Mouse (Mus musculus) liver, embryonic 14.5 days (tissue): ENCODE data around the gene Atp2b4. TPM values are rescaled to one million over a fixed set of nuclear protein-coding genes. Genes with fewer than 3 reads are reported as not detected.

Source experiments
- ATAC-seq: fragments of 200-750 bp; cut with Nextera tagmentation; 2 replicates; pipeline ENCODE4 v1.8.0; 2017; ENCODE audit warnings: moderate number of reproducible peaks, mild to moderate bottlenecking, moderate library complexity; ENCODE audit not compliant: insufficient read depth
- DNase-seq, 3 experiments: peaks; one replicate each; pipeline ENCODE4 v3.0.0-alpha.2; 2012 to 2013; ENCODE audit warnings: low read depth in 3 of 3, low spot score in 3 of 3
- H3K27ac ChIP-seq: fragments of 300-500 bp; sonication (generic); 2 replicates; pipeline ENCODE4 v1.5.1; 2014; ENCODE audit warnings: moderate library complexity, mild to moderate bottlenecking, control low read depth, inconsistent platforms
- H3K27me3 ChIP-seq: fragments of 300-500 bp; sonication (generic); 2 replicates; pipeline ENCODE4 v1.6.1; 2014; ENCODE audit warnings: mild to moderate bottlenecking, low read length, moderate library complexity; ENCODE audit not compliant: control insufficient read depth, insufficient read depth
- H3K36me3 ChIP-seq: fragments of 300-500 bp; sonication (generic); replicated peaks from 2 replicates; pipeline ENCODE4 v1.6.1; 2014; ENCODE audit warnings: low read depth; ENCODE audit not compliant: control insufficient read depth, insufficient read depth
- H3K4me1 ChIP-seq, 2 experiments: fragments of 200-500 bp in 1 of 2; fragments of 300-500 bp in 1 of 2; sonication (generic) in 1 of 2; replicated peaks; 2 replicates each; pipeline ENCODE4 v1.6.1; 2012 to 2014; ENCODE audit warnings: antibody characterized with exemption in 1 of 2, inconsistent platforms in 1 of 2, low read length in 1 of 2; ENCODE audit not compliant: control insufficient read depth in 2 of 2, insufficient read depth in 2 of 2
- H3K4me2 ChIP-seq: fragments of 300-500 bp; sonication (generic); 2 replicates; pipeline ENCODE4 v1.6.1; 2014; ENCODE audit warnings: low read depth, mild to moderate bottlenecking, control low read depth, moderate library complexity
- H3K4me3 ChIP-seq, 2 experiments: fragments of 200-500 bp in 1 of 2; fragments of 300-500 bp in 1 of 2; sonication (generic) in 1 of 2; 2 replicates each; pipeline ENCODE4 v1.5.1; 2012 to 2014; ENCODE audit warnings: low read depth in 2 of 2, low read length in 2 of 2, mild to moderate bottlenecking in 2 of 2, control low read depth in 1 of 2, inconsistent platforms in 1 of 2, moderate library complexity in 1 of 2; ENCODE audit not compliant: insufficient read depth in 1 of 2
- H3K9ac ChIP-seq: fragments of 300-500 bp; sonication (generic); replicated peaks from 2 replicates; pipeline ENCODE4 v1.6.1; 2014; ENCODE audit warnings: mild to moderate bottlenecking, control low read depth, moderate library complexity
- H3K9me3 ChIP-seq: fragments of 300-500 bp; sonication (generic); 2 replicates; pipeline ENCODE4 v1.6.1; 2016; ENCODE audit warnings: low read length, mixed read lengths; ENCODE audit not compliant: control insufficient read depth
- CTCF ChIP-seq: IDR thresholded peaks from 2 replicates; pipeline ENCODE4 v1.5.1; 2016; ENCODE audit warnings: antibody characterized with exemption, low read depth, control low read depth
- EP300 ChIP-seq: IDR thresholded peaks from 2 replicates; pipeline ENCODE4 v1.6.1; 2016; ENCODE audit warnings: antibody characterized with exemption, low read depth
- WGBS: fragments of 180-500 bp; shearing (Covaris S2); extraction: QIAGEN DNeasy Blood & Tissue Kit; methylation state at CpG from one replicate; pipeline ENCODE4 v1.1.7; 2014; ENCODE audit not compliant: insufficient replicate concordance; 5-methylcytosine and 5-hydroxymethylcytosine counted together
- polyA plus RNA-seq, 2 experiments: library from polyadenylated mRNA; depleted of rRNA in 1 of 2; stranded (reverse) in 1 of 2; unstranded in 1 of 2; fragments of >200 nt; fragmentation: Nextera tagmentation in 1 of 2; extraction: Ambion mirVana in 1 of 2; gene quantifications; 2 replicates each; pipeline versions ENCODE4 v1.2.1 to v1.2.3; 2012 to 2014

Atp2b4 gene
- polyA plus RNA-seq, 2 experiments, result 16.5 to 33.1 TPM

DNA sequence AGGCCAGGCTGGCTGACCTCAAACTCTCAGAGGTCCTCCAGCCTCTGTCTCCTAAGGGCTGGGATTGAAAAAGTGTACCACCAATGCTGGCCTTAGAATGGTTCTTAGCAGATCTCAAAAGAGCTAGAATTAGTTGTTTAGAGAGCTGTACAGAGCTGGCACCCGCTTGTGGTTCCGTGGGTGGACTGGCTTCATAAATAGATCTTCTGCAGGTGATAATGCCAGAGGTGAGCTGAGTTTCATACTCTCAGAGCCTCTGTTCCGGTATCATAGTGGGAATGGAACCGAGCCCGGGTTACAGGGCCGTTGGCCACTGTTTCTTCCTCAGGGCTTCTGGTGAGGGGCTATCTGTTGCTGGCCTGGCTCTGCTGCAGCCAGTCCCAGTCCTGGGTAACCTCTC is 109.8 kb downstream of the Atp2b4 start:
- Histone ChIP-seq H3K9me3 (no peaks in the 10 kb centered on the region), H3K4me1 (peaks cover 0 to 25% of the 10 kb centered on the region in 2 experiments; a peak in 3 of 4 replicates), H3K36me3 (no peaks in the 10 kb centered on the region), H3K9ac (no peak overlapping the region), H3K4me3 (no peak overlapping the region), H3K27ac (no peak overlapping the region), H3K4me2 (no peak overlapping the region), H3K27me3 (no peaks in the 10 kb centered on the region)
- no peak for TF ChIP-seq EP300
- no peak for TF ChIP-seq CTCF
- WGBS, result 79% methylated on average over 6 of the region's 6 CpGs
- ATAC-seq (no peak), DNase-seq (no peak)

DNA sequence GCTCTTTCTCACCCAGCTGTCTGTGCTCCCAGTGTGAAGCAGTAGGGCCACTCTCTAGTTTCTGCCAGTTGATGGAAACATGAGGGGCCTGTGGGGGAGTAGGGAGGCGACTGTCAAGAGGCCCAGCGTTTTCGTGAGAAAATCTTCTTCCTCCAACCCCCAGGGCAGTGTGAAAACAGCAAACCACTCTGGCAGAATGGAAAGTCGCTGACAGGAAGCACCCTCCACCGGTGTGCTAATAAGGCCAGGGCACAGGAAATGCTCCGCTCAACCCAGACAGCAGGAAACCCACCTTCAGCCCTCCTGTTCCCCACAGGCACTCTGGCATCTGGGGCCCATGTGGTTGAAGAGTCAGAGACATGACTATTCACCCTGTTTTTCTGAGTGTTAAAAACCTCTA is 110.9 kb downstream of the Atp2b4 start, which contains the start of gene Lax1:
Lax1 (minus strand) TSS at position 212 of the 400 bp plus-strand sequence.
- Histone ChIP-seq H3K27me3 (no peaks in the 10 kb centered on the region), H3K4me2 (no peak within 1 kb of the TSS), H3K36me3 (no peaks in the 10 kb centered on the region), H3K9me3 (no peaks in the 10 kb centered on the region), H3K4me1 (peaks cover 0 to 19% of the 10 kb centered on the region in 2 experiments; a peak in 3 of 4 replicates), H3K27ac (no peak within 1 kb of the TSS), H3K9ac (no peak within 1 kb of the TSS; the same call in 1 of the 2 replicates), H3K4me3 (no peak within 1 kb of the TSS)
- ATAC-seq (no peak), DNase-seq (no peak)
- TF ChIP-seq EP300, result no peak
- TF ChIP-seq CTCF, result no peak
- WGBS, result 9% methylated on average over 6 of the region's 6 CpGs

DNA sequence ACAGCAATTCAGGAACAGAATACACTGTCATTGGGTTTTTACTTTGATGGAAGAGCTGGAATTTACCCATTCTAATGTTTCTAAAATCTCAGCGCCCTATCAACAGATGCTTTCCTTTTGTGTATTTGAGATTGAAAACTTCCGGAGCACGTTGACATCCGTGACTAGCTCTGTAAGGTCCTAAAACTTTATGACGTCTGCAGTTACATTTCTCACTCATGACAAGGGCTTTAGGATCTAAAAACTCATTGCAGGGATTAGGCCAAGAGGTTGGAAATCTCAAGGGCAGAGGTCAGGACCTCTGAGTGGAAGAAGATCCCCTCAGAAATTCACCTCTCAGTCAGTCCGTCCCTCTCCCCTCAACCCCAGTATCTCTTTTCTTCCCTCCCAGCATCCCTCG is 112.5 kb downstream of the Atp2b4 start:
- Histone ChIP-seq H3K27me3 (no peaks in the 10 kb centered on the region), H3K4me2 (no peak overlapping the region), H3K9me3 (no peaks in the 10 kb centered on the region), H3K4me1 (peaks cover 0 to 7% of the 10 kb centered on the region in 2 experiments; a peak in 2 of 4 replicates), H3K9ac (no peak overlapping the region), H3K27ac (no peak overlapping the region), H3K36me3 (no peaks in the 10 kb centered on the region), H3K4me3 (no peak overlapping the region)
- no peak for TF ChIP-seq CTCF
- no peak for TF ChIP-seq EP300
- ATAC-seq (no peak), DNase-seq (no peak)
- whole genome bisulfite sequencing, result 69% methylated on average over 7 of the region's 7 CpGs

DNA sequence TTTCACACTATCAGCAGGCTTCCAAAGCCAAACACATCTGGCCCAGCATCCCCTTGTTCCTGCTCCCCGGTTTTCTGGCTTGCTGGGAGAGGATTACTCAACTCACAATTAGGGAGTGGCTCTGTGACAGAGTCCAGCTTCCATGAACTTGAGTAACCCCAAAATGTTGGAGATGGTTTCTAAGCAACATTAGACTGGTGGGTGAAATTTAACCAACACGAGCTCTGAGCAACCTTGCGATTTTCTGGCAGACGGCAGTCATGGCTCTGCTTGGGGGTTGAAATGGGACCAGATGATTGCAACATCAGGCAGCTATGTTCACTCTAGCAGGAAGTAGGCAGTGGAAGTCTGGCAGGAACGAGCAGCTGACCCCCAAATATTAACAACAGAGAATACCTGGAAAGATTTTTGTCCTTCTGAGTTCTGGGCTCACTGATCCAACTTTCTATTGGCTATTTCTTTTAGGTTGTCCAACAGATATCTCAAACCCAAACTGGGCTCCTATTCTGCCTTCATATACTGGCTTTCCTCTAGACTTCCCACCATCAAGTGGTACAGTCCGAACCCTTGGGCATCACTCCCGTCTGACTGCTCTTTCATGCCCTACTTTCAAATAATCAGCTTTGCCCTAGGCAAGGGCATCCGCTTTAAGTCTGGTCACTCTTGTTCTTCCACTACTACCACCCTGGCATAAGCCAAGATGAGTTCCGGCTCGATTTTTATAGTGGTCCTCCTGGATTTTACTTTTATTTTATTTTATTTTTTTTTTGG is 114.9 kb downstream of the Atp2b4 start:
- no peak overlapping the region for H3K4me3 ChIP-seq
- no peaks in the 10 kb centered on the region for H3K27me3 ChIP-seq
- DNase-seq (peak; percentile 37 to 47 (median 37)), ATAC-seq (peak; percentile 80)
- H3K4me2 ChIP-seq, result no peak overlapping the region
- TF ChIP-seq CTCF (no peak), EP300 (no peak)
- H3K4me1 ChIP-seq, result peaks cover 0 to 7% of the 10 kb centered on the region in 2 experiments; a peak in 2 of 4 replicates
- no peaks in the 10 kb centered on the region for H3K9me3 ChIP-seq
- 60% methylated on average over 10 of the region's 10 CpGs for WGBS
- H3K9ac ChIP-seq, result no peak overlapping the region
- H3K36me3 ChIP-seq, result no peaks in the 10 kb centered on the region
- H3K27ac ChIP-seq, result no peak overlapping the region

DNA sequence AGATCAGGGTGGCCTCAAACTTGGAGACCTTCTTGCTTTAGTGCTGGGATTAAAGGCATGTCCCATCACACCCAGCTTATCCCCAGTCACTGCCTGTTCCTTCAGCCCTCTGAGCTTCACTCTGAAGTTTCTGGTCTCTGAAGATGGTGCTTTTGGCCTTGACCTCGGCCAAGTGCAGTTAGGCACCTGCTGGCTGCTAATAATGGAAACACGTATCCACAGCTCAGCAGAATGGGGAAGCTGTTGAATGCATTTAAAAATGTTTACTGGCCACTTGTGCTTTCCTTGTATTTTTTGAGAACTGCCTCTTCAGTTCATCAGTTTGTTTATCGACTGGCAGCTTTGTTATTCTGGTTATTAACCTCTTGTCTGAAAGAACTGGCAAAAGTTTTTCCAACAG is 129.0 kb downstream of the Atp2b4 start:
- Histone ChIP-seq H3K27ac (no peak overlapping the region), H3K27me3 (no peaks in the 10 kb centered on the region), H3K4me2 (no peak overlapping the region), H3K36me3 (no peaks in the 10 kb centered on the region), H3K9ac (no peak overlapping the region), H3K4me3 (no peak overlapping the region), H3K4me1 (no peaks in the 10 kb centered on the region; a peak in 1 of 4 replicates), H3K9me3 (no peaks in the 10 kb centered on the region)
- 40% methylated on average over 3 of the region's 3 CpGs for WGBS
- ATAC-seq (no peak), DNase-seq (no peak)
- TF ChIP-seq EP300, result no peak
- no peak for TF ChIP-seq CTCF
